Mouse (Mus musculus) ES-E14 (cell line): ENCODE data around the gene Cd151. TPM values are rescaled to one million over a fixed set of nuclear protein-coding genes. Genes with fewer than 3 reads are reported as not detected.

Source experiments
- DNase-seq: peaks from one replicate; pipeline ENCODE4 v3.0.0-alpha.2; 2013; ENCODE audit warnings: low read depth, low spot score
- H3K27ac ChIP-seq: 2 replicates; pipeline ENCODE4 v1.5.1; 2012; ENCODE audit warnings: low read depth, mild to moderate bottlenecking, low read length, moderate library complexity, mixed read lengths; ENCODE audit not compliant: poor library complexity, insufficient read depth, severe bottlenecking
- H3K36me3 ChIP-seq: 2 replicates; pipeline ENCODE4 v1.6.1; 2012; ENCODE audit warnings: mild to moderate bottlenecking, low read length, moderate library complexity, mixed read lengths; ENCODE audit not compliant: control insufficient read depth, poor library complexity, insufficient read depth, severe bottlenecking
- H3K4me1 ChIP-seq, 2 experiments: fragments of 150-350 bp in 1 of 2; sonication (generic) in 1 of 2; 2 replicates each; pipeline ENCODE4 v1.6.1; 2012; ENCODE audit warnings: low read length in 2 of 2, mild to moderate bottlenecking in 1 of 2, mixed read lengths in 1 of 2; ENCODE audit not compliant: control insufficient read depth in 2 of 2, insufficient read depth in 2 of 2, poor library complexity in 1 of 2
- H3K4me3 ChIP-seq, 2 experiments: fragments of 150-350 bp in 1 of 2; sonication (generic) in 1 of 2; 2 replicates each; pipeline ENCODE4 v1.5.1; 2012; ENCODE audit warnings: low read length in 2 of 2, low read depth in 1 of 2, mild to moderate bottlenecking in 1 of 2, mixed read lengths in 1 of 2; ENCODE audit not compliant: insufficient read depth in 1 of 2, poor library complexity in 1 of 2, severe bottlenecking in 1 of 2
- H3K9ac ChIP-seq: 2 replicates; pipeline ENCODE4 v1.6.1; 2012; ENCODE audit warnings: low read depth, mild to moderate bottlenecking, low read length, mixed read lengths; ENCODE audit not compliant: poor library complexity, insufficient read depth, severe bottlenecking
- H3K9me3 ChIP-seq: fragments of 150-350 bp; sonication (generic); 2 replicates; pipeline ENCODE4 v1.6.1; 2012; ENCODE audit warnings: low read depth, mild to moderate bottlenecking, low read length; ENCODE audit not compliant: control insufficient read depth, insufficient read depth
- CHD2 ChIP-seq: IDR thresholded peaks from 2 replicates; pipeline ENCODE4 v1.6.1; 2014; ENCODE audit warnings: mild to moderate bottlenecking, low read depth, low read length, inconsistent platforms
- HCFC1 ChIP-seq: IDR thresholded peaks from 2 replicates; pipeline ENCODE4 v1.6.1; 2012; ENCODE audit warnings: low read length, inconsistent platforms, borderline replicate concordance; ENCODE audit not compliant: insufficient read depth
- MAFK ChIP-seq: IDR thresholded peaks from 2 replicates; pipeline ENCODE4 v1.6.1; 2014; ENCODE audit warnings: mild to moderate bottlenecking, low read depth, low read length, inconsistent platforms; ENCODE audit not compliant: insufficient read depth
- ZC3H11A ChIP-seq: IDR thresholded peaks from 2 replicates; pipeline ENCODE4 v1.6.1; 2012; ENCODE audit warnings: low read depth, mild to moderate bottlenecking, inconsistent platforms, low read length, borderline replicate concordance
- ZNF384 ChIP-seq: IDR thresholded peaks from 2 replicates; pipeline ENCODE4 v1.6.1; 2012; ENCODE audit warnings: low read depth, low read length, inconsistent platforms
- in situ Hi-C, 2 experiments: fragments of 600-800 bp; cut with MboI; formaldehyde crosslinking; loops; one replicate each; pipeline ENCODE4 v1.15.1; 2025; ENCODE audit warnings: low sequenced_read_pairs in 2 of 2, inconsistent platforms in 1 of 2; ENCODE audit not compliant: unreplicated experiment in 2 of 2
- total RNA-seq: library from RNA; depleted of rRNA; stranded (reverse); fragments of 300-350 nt; gene quantifications from 2 replicates; pipeline ENCODE4 v1.2.3, GENCODE M21; 2012

Cd151 gene
- total RNA-seq, 1 experiment: 238 TPM

- no peak for DNase-seq
- Histone ChIP-seq H3K4me1 (peaks cover 4 to 34% of the 10 kb centered on the region in 2 experiments; a peak in 3 of 4 replicates), H3K9ac (no peak overlapping the region), H3K36me3 (peaks cover 48% of the 10 kb centered on the region), H3K27ac (no peak overlapping the region), H3K9me3 (no peaks in the 10 kb centered on the region), H3K4me3 (no peak overlapping the region)
- in situ Hi-C loops: no loop called here
- TF ChIP-seq ZC3H11A (no peak), MAFK (no peak), ZNF384 (no peak), HCFC1 (no peak), CHD2 (no peak)
Measured at GRCm38 (mm10) chr7:141439140-141439679, 28.0 kb upstream of the Cd151 start.

GRCm38 (mm10) chr7:141439811-141440210 is 27.4 kb upstream of the Cd151 start:
- no peak overlapping the region for H3K4me3 ChIP-seq
- in situ Hi-C loops: no loop called here
- H3K9me3 ChIP-seq: no peaks in the 10 kb centered on the region
- H3K36me3 ChIP-seq: peaks cover 48% of the 10 kb centered on the region
- H3K27ac ChIP-seq: no peak overlapping the region
- no peak for TF ChIP-seq ZNF384
- TF ChIP-seq MAFK: no peak
- TF ChIP-seq ZC3H11A: no peak
- TF ChIP-seq CHD2: no peak
- no peak for TF ChIP-seq HCFC1
- peaks cover 4 to 28% of the 10 kb centered on the region in 2 experiments; a peak in 3 of 4 replicates for H3K4me1 ChIP-seq
- no peak for DNase-seq
- H3K9ac ChIP-seq: no peak overlapping the region

- Histone ChIP-seq H3K4me1 (peaks cover 4 to 23% of the 10 kb centered on the region in 2 experiments; a peak in 2 of 4 replicates), H3K36me3 (peaks cover 48% of the 10 kb centered on the region), H3K9me3 (no peaks in the 10 kb centered on the region), H3K4me3 (no peak overlapping the region), H3K27ac (no peak overlapping the region), H3K9ac (no peak overlapping the region)
- DNase-seq: peak; percentile 79
- no peak for TF ChIP-seq HCFC1
- no peak for TF ChIP-seq ZNF384
- TF ChIP-seq ZC3H11A: no peak
- no peak for TF ChIP-seq MAFK
- TF ChIP-seq CHD2: no peak
- in situ Hi-C loops: no loop called here
Measured at GRCm38 (mm10) chr7:141440613-141441012, 26.6 kb upstream of the Cd151 start.

- Histone ChIP-seq H3K27ac (no peak overlapping the region), H3K4me1 (peaks cover 3 to 16% of the 10 kb centered on the region in 2 experiments; a peak in 2 of 4 replicates), H3K9ac (no peak overlapping the region), H3K4me3 (no peak overlapping the region), H3K9me3 (no peaks in the 10 kb centered on the region), H3K36me3 (peaks cover 48% of the 10 kb centered on the region)
- in situ Hi-C loops: no loop called here
- TF ChIP-seq HCFC1 (no peak), ZC3H11A (no peak), ZNF384 (no peak), MAFK (no peak)
- no peak for DNase-seq
Measured at GRCm38 (mm10) chr7:141441460-141441859, 25.7 kb upstream of the Cd151 start.
